Mouse (Mus musculus): ENCODE results near the gene Ntmt1. TPM values are rescaled to one million over a fixed set of nuclear protein-coding genes. Genes with fewer than 3 reads are reported as not detected.

Ntmt1 gene
- polyA plus RNA-seq, 1 experiment from 2014 or later: 30.2 TPM

- TF ChIP-seq EP300 (IDR thresholded peaks at IDR 0.05; ENCODE audit: low read depth) (no peak), CTCF (IDR thresholded peaks at IDR 0.05; ENCODE audit: low read depth) (no peak)
- no peaks in the 10 kb centered on the region for H3K4me1 ChIP-seq (ENCODE audit: insufficient read depth)
- no peak for DNase-seq
- no peak within 1 kb of the TSS for H3K9ac ChIP-seq (replicated peaks)
- H3K27me3 ChIP-seq (ENCODE audit: insufficient read depth, low read length): no peaks in the 10 kb centered on the region
- H3K4me3 ChIP-seq (ENCODE audit: low read depth, low read length): no peak within 1 kb of the TSS
- no peak for ATAC-seq
- H3K27ac ChIP-seq (ENCODE audit: low read depth): no peak within 1 kb of the TSS
- no peak within 1 kb of the TSS for H3K4me2 ChIP-seq (ENCODE audit: low read depth, low read length)
- no peaks in the 10 kb centered on the region for H3K36me3 ChIP-seq (replicated peaks; ENCODE audit: insufficient read depth, low read length)
- H3K9me3 ChIP-seq (ENCODE audit: low read length): no peaks in the 10 kb centered on the region
- 63% methylated on average over 8 of the region's 10 CpGs for WGBS (ENCODE audit: insufficient replicate concordance)
These were observed 26.9 kb downstream of the Ntmt1 start, which contains the start of gene Prrx2 for GRCm38 (mm10) chr2:30834373-30835022. TSS of gene Prrx2 (plus strand) at chr2:30834972.

DNA sequence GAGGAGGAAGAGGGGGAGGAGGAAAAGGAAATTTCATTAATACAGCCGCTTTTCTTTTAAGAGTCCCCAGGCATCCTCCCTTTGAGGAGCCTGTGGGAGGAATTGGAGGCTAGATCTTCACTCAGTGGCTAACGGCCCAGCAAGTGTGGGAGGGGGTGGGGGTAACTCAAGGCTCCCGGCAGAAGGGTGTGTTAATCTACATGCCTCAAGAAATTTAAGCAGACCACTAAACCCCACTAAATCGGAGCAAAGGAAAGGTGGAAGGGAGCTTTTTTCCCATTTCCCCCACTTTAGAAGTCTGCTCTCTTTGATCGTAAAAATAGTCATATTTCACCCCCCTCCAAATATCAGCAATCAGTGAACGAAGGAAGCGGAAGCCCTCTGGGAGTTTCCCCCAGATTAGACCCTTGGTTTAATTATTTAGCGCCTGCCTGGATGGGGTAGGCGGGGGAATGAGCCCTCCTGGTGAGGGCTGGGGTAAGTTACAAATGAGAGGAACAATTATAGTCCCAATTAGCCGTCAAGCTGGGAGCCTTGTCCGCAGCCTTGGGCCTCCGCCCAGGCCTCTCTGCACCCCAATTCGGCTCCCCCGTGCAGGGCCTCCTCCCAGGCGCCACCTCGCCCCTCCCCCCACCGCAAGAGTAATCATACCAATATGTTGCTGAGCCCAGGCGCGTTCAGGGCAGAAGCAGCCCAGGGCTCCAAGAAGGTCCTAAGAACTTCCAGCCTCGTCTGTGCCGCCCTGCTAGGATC, 28.8 kb downstream of the Ntmt1 start:
- Histone ChIP-seq H3K27me3 (ENCODE audit: insufficient read depth, low read length) (no peaks in the 10 kb centered on the region), H3K4me1 (ENCODE audit: insufficient read depth) (no peaks in the 10 kb centered on the region), H3K9me3 (ENCODE audit: low read length) (no peaks in the 10 kb centered on the region), H3K9ac (replicated peaks) (no peak overlapping the region), H3K27ac (ENCODE audit: low read depth) (no peak overlapping the region), H3K4me3 (ENCODE audit: low read depth, low read length) (no peak overlapping the region), H3K36me3 (replicated peaks; ENCODE audit: insufficient read depth, low read length) (no peaks in the 10 kb centered on the region), H3K4me2 (ENCODE audit: low read depth, low read length) (no peak overlapping the region)
- TF ChIP-seq CTCF (IDR thresholded peaks at IDR 0.05; ENCODE audit: low read depth) (no peak), EP300 (IDR thresholded peaks at IDR 0.05; ENCODE audit: low read depth) (no peak)
- DNase-seq (no peak), ATAC-seq (no peak)
- 27% methylated on average over 21 of the region's 21 CpGs for WGBS (ENCODE audit: insufficient replicate concordance)

GRCm38 (mm10) chr2:30842615-30843014, 35.0 kb downstream of the Ntmt1 start:
- H3K27ac ChIP-seq (ENCODE audit: low read depth): no peak overlapping the region
- no peak for ATAC-seq
- H3K4me3 ChIP-seq (ENCODE audit: low read depth, low read length): no peak overlapping the region
- WGBS (ENCODE audit: insufficient replicate concordance): 29% methylated on average over 10 of the region's 10 CpGs
- peaks cover 45% of the 10 kb centered on the region for H3K27me3 ChIP-seq (ENCODE audit: insufficient read depth, low read length)
- 0 out of 2 replicates have a peak, but pooled peaks cover 5% of the 10 kb centered on the region for H3K4me1 ChIP-seq (ENCODE audit: insufficient read depth)
- no peaks in the 10 kb centered on the region for H3K36me3 ChIP-seq (replicated peaks; ENCODE audit: insufficient read depth, low read length)
- no peak overlapping the region for H3K9ac ChIP-seq (replicated peaks)
- H3K4me2 ChIP-seq (ENCODE audit: low read depth, low read length): no peak overlapping the region
- no peak for DNase-seq
- no peaks in the 10 kb centered on the region for H3K9me3 ChIP-seq (ENCODE audit: low read length)
- no peak for TF ChIP-seq CTCF (IDR thresholded peaks at IDR 0.05; ENCODE audit: low read depth)
- no peak for TF ChIP-seq EP300 (IDR thresholded peaks at IDR 0.05; ENCODE audit: low read depth)

DNA sequence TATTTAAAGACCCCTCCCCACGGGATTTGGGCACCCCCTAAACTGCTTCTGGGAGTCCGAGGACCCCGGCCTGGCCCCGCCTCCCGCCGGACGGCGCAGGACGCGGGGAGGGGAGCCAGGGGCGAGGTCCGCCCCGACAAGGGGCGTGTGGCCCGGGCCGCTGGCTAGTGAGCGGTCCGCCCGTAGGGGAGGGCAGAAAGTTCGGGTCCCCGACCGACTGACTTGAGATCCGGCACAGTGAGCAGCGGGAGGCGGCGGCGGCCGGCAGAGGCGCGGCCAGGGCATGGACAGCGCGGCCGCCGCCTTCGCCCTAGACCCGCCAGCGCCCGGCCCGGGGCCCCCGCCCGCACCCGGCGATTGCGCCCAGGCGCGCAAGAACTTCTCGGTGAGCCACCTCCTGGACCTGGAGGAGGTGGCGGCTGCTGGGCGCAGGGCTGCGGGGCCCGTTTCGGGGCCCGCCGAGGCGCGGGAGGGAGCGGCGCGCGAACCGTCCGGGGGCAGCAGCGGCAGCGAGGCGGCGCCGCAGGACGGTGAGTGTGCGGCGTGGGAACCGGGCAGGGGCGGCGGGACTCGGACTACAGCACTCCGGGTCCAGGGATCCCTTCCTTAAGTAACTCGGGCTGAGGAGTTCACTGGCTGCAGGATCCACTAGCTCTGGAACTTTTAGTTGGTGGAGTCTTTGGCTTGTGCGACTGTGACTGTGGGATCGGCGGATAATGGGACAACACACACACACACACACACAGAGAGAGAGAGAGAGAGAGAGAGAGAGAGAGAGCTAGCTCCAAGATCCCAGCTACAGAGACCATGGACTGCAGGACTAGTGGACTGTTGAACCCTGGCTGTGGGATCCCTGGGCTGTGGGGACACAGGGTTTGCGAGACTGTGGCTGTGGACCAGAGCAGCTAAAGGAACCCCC, 37.8 kb downstream of the Ntmt1 start:
- Histone ChIP-seq H3K4me1 (ENCODE audit: insufficient read depth) (0 out of 2 replicates have a peak, but pooled peaks cover 5% of the 10 kb centered on the region), H3K4me3 (ENCODE audit: low read depth, low read length) (peak overlapping the region; percentile 43), H3K27me3 (ENCODE audit: insufficient read depth, low read length) (peaks cover 52% of the 10 kb centered on the region), H3K9me3 (ENCODE audit: low read length) (no peaks in the 10 kb centered on the region), H3K36me3 (replicated peaks; ENCODE audit: insufficient read depth, low read length) (no peaks in the 10 kb centered on the region), H3K4me2 (ENCODE audit: low read depth, low read length) (peak overlapping the region; percentile 67), H3K9ac (replicated peaks) (no peak overlapping the region), H3K27ac (ENCODE audit: low read depth) (no peak overlapping the region)
- ATAC-seq (no peak), DNase-seq (no peak)
- 2% methylated on average over 72 of the region's 80 CpGs for WGBS (ENCODE audit: insufficient replicate concordance)
- TF ChIP-seq EP300 (IDR thresholded peaks at IDR 0.05; ENCODE audit: low read depth): no peak
- no peak for TF ChIP-seq CTCF (IDR thresholded peaks at IDR 0.05; ENCODE audit: low read depth)

GRCm38 (mm10) chr2:30846236-30846635, 38.6 kb downstream of the Ntmt1 start:
- Histone ChIP-seq H3K9ac (replicated peaks) (no peak overlapping the region), H3K27me3 (ENCODE audit: insufficient read depth, low read length) (peaks cover 56% of the 10 kb centered on the region), H3K27ac (ENCODE audit: low read depth) (no peak overlapping the region), H3K4me2 (ENCODE audit: low read depth, low read length) (no peak overlapping the region), H3K36me3 (replicated peaks; ENCODE audit: insufficient read depth, low read length) (no peaks in the 10 kb centered on the region), H3K9me3 (ENCODE audit: low read length) (no peaks in the 10 kb centered on the region), H3K4me1 (ENCODE audit: insufficient read depth) (0 out of 2 replicates have a peak, but pooled peaks cover 5% of the 10 kb centered on the region), H3K4me3 (ENCODE audit: low read depth, low read length) (no peak overlapping the region)
- ATAC-seq (no peak), DNase-seq (no peak)
- TF ChIP-seq CTCF (IDR thresholded peaks at IDR 0.05; ENCODE audit: low read depth) (no peak), EP300 (IDR thresholded peaks at IDR 0.05; ENCODE audit: low read depth) (no peak)
- WGBS (ENCODE audit: insufficient replicate concordance): 60% methylated on average over 8 of the region's 8 CpGs

Data from liver, postnatal 0 days (tissue).